Mouse (Mus musculus) B cell, adult 67 days (primary cell): Measurements from ENCODE around the gene Polr2h. TPM values are rescaled to one million over a fixed set of nuclear protein-coding genes. Genes with fewer than 3 reads are reported as not detected.

Experiments used
- total RNA-seq, 2 experiments: library from RNA; stranded (reverse); gene quantifications; 4 replicates each; pipeline ENCODE4 v1.2.4; 2023

Gene Polr2h
- total RNA-seq, result 10 to 100 TPM; 12.8 to 16.9 TPM

GRCm38 (mm10) chr16:20717181-20717977 lies at the start of gene Polr2h, which contains the start of gene Clcn2:
Polr2h (plus strand) TSS chr16:20717665.
Clcn2 (minus strand) TSS chr16:20717746.

GRCm38 (mm10) chr16:20668013-20668412 lies 49.5 kb upstream of the Polr2h start, which contains the start of gene Eif4g1:
Eif4g1 (plus strand) TSS chr16:20668313.

GRCm38 (mm10) chr16:20693111-20693701 lies 24.3 kb upstream of the Polr2h start, which contains the start of gene Fam131a:
Fam131a (plus strand) TSS chr16:20693241.

GRCm38 (mm10) chr16:20732925-20733730 lies 15.7 kb downstream of the Polr2h start, which contains the start of gene Chrd:
Chrd (plus strand) TSS chr16:20733127.

GRCm38 (mm10) chr16:20733731-20734730 lies 16.6 kb downstream of the Polr2h start, which contains the start of gene Thpo:
Thpo (minus strand) TSS chr16:20734511.

Other genes with a start within 250 kb of the Polr2h start
- 10 to 100 TPM; 45.2 to 48.4 TPM for gene Eif2b5, start 218.8 kb upstream of the Polr2h start, total RNA-seq
- gene Dvl3, start 200.7 kb upstream of the Polr2h start, total RNA-seq, result 10 to 100 TPM; 44.6 to 48.6 TPM
- gene Ap2m1, start 182.2 kb upstream of the Polr2h start, total RNA-seq, result 100 to 1,000 TPM; 196 to 208 TPM
- 100 to 1,000 TPM; 121 to 127 TPM for gene Abcf3, start 169.1 kb upstream of the Polr2h start, total RNA-seq
- under 1 TPM in 1 of 2 experiments, not detected in 1; 0.27 TPM for gene Vwa5b2, start 128.2 kb upstream of the Polr2h start, total RNA-seq
- gene Eef1akmt4, start 106.1 kb upstream of the Polr2h start, total RNA-seq, result 1 to 10 TPM; 3.9 to 4.0 TPM
- gene Gm49333, start 106.1 kb upstream of the Polr2h start, total RNA-seq, result not detected
- 10 to 100 TPM; 10.9 to 13.9 TPM for gene Alg3, start 105.9 kb upstream of the Polr2h start, total RNA-seq
- not detected for gene Camk2n2, start 96.4 kb upstream of the Polr2h start, total RNA-seq
- gene Ece2, start 87.8 kb upstream of the Polr2h start, total RNA-seq, result not detected
- gene Psmd2, start 66.0 kb upstream of the Polr2h start, total RNA-seq, result 100 to 1,000 TPM; 113 to 130 TPM
- gene Eif4g1, start 49.4 kb upstream of the Polr2h start, total RNA-seq, result 100 to 1,000 TPM; 321 to 333 TPM
- 1 to 10 TPM; 1.2 to 4.0 TPM for gene Fam131a, start 24.4 kb upstream of the Polr2h start, total RNA-seq
- 1 to 10 TPM; 3.5 to 3.9 TPM for gene Clcn2, start 81 bp downstream of the Polr2h start, total RNA-seq
- not detected for gene Chrd, start 15.5 kb downstream of the Polr2h start, total RNA-seq
- not detected for gene Thpo, start 16.8 kb downstream of the Polr2h start, total RNA-seq